Mouse (Mus musculus) brown adipose tissue, adult 24 weeks (tissue): ENCODE measurements around the gene Syngap1. TPM values are rescaled to one million over a fixed set of nuclear protein-coding genes. Genes with fewer than 3 reads are reported as not detected.

ENCODE experiments used
- H3K27ac ChIP-seq: fragments of 200-500 bp; replicated peaks from 2 replicates; pipeline ENCODE4 v1.5.1; 2012; ENCODE audit warnings: low read depth, mild to moderate bottlenecking, low read length
- H3K4me1 ChIP-seq: fragments of 200-500 bp; 2 replicates; pipeline ENCODE4 v1.6.1; 2012; ENCODE audit warnings: low read length, mixed read lengths; ENCODE audit not compliant: control insufficient read depth, insufficient read depth, insufficient read length
- H3K4me3 ChIP-seq: fragments of 200-500 bp; 2 replicates; pipeline ENCODE4 v1.5.1; 2012; ENCODE audit warnings: low read depth, mild to moderate bottlenecking, low read length, moderate library complexity; ENCODE audit not compliant: insufficient read depth
- polyA plus RNA-seq: library from polyadenylated mRNA; stranded (reverse); fragments of >200 nt; gene quantifications from 2 replicates; pipeline ENCODE4 v1.2.4, GENCODE M21; 2012; ENCODE audit not compliant: missing spikeins, insufficient read depth, insufficient read length

Syngap1 gene
- polyA plus RNA-seq, 1 experiment, result 1.1 TPM

GRCm38 (mm10) chr17:27011998-27012672 lies 71.1 kb downstream of the Syngap1 start:
- Histone ChIP-seq H3K27ac (no peak overlapping the region), H3K4me1 (no peaks in the 10 kb centered on the region), H3K4me3 (no peak overlapping the region)

- Histone ChIP-seq H3K4me1 (no peaks in the 10 kb centered on the region), H3K27ac (no peak overlapping the region), H3K4me3 (no peak overlapping the region)
These were observed 71.9 kb downstream of the Syngap1 start for GRCm38 (mm10) chr17:27012909-27013308.

GRCm38 (mm10) chr17:27017564-27018499 lies 76.8 kb downstream of the Syngap1 start:
- Histone ChIP-seq H3K27ac (peak overlapping the region; percentile 87), H3K4me3 (peak overlapping the region; percentile 80), H3K4me1 (0 out of 2 replicates have a peak, but pooled peaks cover 2% of the 10 kb centered on the region)

- H3K27ac ChIP-seq, result peak overlapping the region; percentile 87; the same call in 1 of the 2 replicates
- H3K4me3 ChIP-seq, result peak overlapping the region; percentile 80
- 0 out of 2 replicates have a peak, but pooled peaks cover 2% of the 10 kb centered on the region for H3K4me1 ChIP-seq
These were observed 77.6 kb downstream of the Syngap1 start for GRCm38 (mm10) chr17:27018555-27019196.

GRCm38 (mm10) chr17:27021076-27021475 lies 80.0 kb downstream of the Syngap1 start:
- Histone ChIP-seq H3K27ac (no peak overlapping the region), H3K4me1 (0 out of 2 replicates have a peak, but pooled peaks cover 2% of the 10 kb centered on the region), H3K4me3 (no peak overlapping the region)

DNA sequence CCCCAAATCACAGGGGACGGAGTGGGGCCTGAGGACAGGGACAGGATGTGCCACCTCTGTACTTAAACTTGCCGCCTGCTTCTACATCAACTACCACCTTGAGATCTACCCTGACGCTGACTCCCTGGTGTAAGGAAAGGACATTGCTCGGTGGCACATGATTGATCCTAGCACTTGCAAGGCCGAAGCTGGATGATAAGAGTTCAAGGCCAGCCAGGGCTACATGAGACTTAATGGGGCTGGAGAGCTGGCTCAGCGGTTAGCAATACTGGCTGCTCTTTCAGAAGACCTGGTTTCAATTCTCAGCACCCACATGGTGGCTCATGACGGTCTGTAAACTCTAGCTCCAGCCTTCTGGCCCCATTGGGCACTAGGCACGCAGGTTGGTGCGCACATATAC lies 80.7 kb downstream of the Syngap1 start:
- Histone ChIP-seq H3K4me3 (no peak overlapping the region), H3K4me1 (0 out of 2 replicates have a peak, but pooled peaks cover 2% of the 10 kb centered on the region), H3K27ac (no peak overlapping the region)

Other genes starting within 250 kb of the Syngap1 start
- gene Crebrf, start 225.6 kb upstream of the Syngap1 start, polyA plus RNA-seq, result 16.0 and 26.6 TPM in 2 replicates
- 18.3 and 26.8 TPM in 2 replicates for gene Bnip1, start 160.2 kb upstream of the Syngap1 start, polyA plus RNA-seq
- not detected in 2 replicates for gene Nkx2-5, start 96.2 kb upstream of the Syngap1 start, polyA plus RNA-seq
- gene Kifc5b, start 24.2 kb upstream of the Syngap1 start, polyA plus RNA-seq, result not detected in 2 replicates
- gene Phf1, start 8.2 kb upstream of the Syngap1 start, polyA plus RNA-seq, result 13.1 and 15.7 TPM in 2 replicates
- 142 and 151 TPM in 2 replicates for gene Cuta, start 1.7 kb upstream of the Syngap1 start, polyA plus RNA-seq
- gene Zbtb9, start 31.9 kb downstream of the Syngap1 start, polyA plus RNA-seq, result 2.4 and 3.0 TPM in 2 replicates
- 29.3 and 35.0 TPM in 2 replicates for gene Bak1, start 87.8 kb downstream of the Syngap1 start, polyA plus RNA-seq
- 1.2 and 1.3 TPM in 2 replicates for gene Itpr3, start 116.1 kb downstream of the Syngap1 start, polyA plus RNA-seq
- gene Uqcc2, start 192.7 kb downstream of the Syngap1 start, polyA plus RNA-seq, result 311 and 350 TPM in 2 replicates
- gene Ip6k3, start 226.5 kb downstream of the Syngap1 start, polyA plus RNA-seq, result 0.44 TPM in 1 of 2 replicates, not detected in the other